Mouse (Mus musculus): ENCODE measurements around the gene Ccdc54. TPM values are rescaled to one million over a fixed set of nuclear protein-coding genes. Genes with fewer than 3 reads are reported as not detected.

Ccdc54 gene
- polyA plus RNA-seq, 1 experiment: not detected

DNA sequence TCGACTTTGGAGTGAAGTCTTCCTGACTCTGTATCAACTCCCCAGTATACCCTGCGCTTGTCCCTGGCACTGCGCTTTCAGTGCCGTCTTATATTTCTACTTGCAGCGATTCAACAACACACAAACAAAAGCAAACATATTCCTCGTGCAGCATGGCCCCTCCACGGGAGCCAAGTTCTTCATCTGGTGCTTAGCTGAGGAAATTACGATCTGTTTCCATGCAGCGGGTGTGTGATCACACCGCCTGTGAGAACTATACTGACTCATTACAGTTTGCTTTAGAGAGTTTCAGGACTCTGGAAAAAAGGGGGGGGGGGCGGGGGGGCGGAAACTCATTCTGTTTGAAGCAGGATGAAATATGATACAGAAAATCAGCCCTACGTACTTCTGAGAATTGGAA lies 18.4 kb downstream of the Ccdc54 start:
- no peak for TF ChIP-seq GATA1 (IDR thresholded peaks at IDR 0.05; ENCODE audit: low read length)

DNA sequence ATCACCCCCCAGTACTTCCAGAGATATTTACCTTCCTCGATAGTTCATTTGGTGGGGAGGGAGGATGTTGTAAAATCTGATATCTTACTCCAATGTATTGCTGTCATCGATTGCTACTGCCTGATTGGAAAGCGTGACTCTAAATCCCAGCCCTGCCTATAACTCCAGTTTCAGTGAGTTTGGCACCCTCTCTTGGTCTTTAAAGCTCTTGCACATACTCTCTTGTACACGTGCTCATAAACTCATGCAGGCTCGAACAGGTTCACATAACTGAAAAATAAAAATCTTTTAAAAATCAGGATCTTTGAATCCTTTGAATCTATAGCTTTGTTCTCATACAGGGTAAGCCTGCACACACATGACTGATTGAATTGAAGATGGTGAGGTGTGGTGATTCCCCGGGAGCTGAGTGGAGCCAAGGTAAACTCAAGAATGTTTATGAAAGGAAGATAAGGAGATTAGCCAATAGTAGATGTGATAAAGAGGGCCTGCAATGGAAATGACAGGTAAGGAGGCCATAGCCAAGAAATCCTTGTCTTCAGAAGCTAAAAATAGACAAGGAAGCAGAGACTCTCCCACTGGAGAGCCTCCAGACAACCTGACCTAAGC lies 31.7 kb downstream of the Ccdc54 start:
- no peak for TF ChIP-seq GATA1 (IDR thresholded peaks at IDR 0.05; ENCODE audit: low read length)

DNA sequence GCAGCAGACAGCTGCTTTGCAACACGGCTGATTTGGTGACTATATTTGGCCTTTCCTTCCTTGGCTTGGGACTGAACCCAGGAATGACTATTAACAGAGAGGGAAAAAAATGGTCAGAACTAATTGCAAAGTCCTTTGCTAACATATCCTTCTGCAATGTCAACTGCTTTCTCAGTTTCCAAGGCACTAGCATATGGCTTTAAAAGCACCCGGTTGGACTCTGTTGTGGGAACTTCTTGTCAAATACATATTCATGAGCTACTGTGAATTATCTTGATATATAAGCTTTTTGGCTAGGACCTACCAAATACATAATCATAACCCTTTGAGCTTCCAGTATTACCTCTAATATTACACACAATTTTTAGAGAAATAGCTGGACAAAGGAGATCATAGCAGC lies 37.1 kb downstream of the Ccdc54 start:
- no peak for TF ChIP-seq GATA1 (IDR thresholded peaks at IDR 0.05; ENCODE audit: low read length)

DNA sequence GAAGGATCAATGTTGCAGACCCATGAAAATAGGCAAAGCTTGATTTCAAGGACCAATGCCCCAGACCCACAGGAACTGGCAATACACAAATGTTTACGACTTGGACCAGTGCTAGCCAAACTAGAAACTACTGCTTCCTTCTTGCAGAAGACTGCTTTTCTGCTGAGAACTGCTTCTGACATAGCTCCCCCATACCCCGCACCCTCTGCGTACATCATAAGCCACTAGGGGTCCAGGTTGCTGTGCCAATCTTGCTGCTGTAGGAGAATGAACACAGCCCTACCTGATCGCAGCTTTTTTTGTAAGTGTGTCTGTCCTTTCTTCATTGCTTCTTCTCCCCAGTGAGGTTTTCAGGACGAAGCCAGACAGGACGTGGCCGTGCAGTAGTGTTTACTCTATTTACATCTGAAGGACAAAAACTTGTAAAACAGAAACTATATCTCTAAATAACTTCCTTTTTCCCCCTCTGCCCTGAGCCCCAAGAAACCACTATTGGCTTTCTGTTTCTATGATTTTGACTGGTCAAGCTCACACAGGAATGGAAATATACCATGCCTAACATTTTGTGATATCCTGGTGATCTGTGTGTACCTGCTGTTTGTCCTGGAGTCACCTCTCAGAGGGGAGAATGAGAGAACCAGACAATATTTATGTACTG lies 39.0 kb downstream of the Ccdc54 start:
- no peak for TF ChIP-seq GATA1 (IDR thresholded peaks at IDR 0.05; ENCODE audit: low read length)

DNA sequence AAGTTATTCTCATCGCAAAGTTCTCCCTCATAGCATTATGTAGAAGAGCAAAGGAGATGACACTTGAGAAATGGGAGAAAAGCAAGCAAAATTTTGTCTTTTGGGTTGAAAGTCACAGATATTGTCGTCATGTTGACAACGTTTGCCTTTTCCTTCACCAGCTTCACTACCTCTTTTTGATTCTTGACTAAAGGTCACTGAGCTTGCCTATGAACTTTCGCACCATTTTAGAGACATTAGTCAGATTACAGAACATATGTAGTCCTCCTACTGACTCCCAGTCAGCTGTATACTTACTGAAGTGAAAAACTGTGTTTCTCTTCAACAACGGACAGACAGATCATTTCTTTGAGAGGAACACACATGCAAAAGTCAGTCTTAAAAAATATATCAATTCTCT lies 40.0 kb downstream of the Ccdc54 start:
- TF ChIP-seq GATA1 (IDR thresholded peaks at IDR 0.05; ENCODE audit: low read length): no peak

DNA sequence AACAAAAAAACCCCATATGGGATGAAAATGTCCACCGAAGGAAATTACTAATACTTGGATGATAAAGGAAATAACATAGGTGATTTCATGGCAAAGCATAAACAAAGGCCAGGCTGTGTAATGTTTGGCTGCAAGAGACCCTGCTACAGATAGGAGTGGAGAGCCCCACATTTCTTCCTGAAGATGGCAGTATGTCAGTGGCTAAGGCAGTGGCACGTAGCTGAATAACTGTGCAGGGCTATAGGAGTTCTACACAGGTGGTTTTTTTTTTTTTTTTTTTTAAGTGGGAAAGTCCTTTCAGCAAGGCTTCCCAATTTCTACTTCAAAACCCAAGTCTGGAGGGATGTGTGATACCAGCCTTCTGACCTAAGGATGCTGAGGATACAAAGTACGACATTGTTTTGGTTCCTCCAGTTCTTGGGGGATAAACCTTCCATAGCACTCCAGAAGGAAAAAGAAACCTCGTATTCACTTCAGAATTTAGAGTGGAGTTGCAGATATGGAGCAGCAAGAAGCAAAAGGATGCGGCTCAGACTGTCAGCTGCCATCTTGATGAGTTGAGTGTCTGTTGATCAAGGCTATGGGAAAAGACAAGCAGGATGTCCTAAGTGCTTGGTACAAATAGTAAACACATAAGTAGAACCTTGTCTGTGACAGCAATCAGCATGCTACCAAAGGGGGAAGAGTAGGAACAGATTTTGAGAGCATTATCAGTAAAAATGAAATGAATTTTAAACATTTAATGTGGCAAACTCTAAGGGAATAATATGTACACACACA lies 48.2 kb downstream of the Ccdc54 start:
- TF ChIP-seq GATA1 (IDR thresholded peaks at IDR 0.05; ENCODE audit: low read length): no peak

Other genes starting within 250 kb of the Ccdc54 start
- gene Bbx, start 158.8 kb downstream of the Ccdc54 start, polyA plus RNA-seq (2012): 2.2 and 2.6 TPM in 2 replicates